Mouse (Mus musculus): ENCODE results near the gene Asic2.

Asic2 gene

GRCm38 (mm10) chr11:81597601-81598000, 370.7 kb downstream of the Asic2 start:
- DNase-seq = no peak

DNA sequence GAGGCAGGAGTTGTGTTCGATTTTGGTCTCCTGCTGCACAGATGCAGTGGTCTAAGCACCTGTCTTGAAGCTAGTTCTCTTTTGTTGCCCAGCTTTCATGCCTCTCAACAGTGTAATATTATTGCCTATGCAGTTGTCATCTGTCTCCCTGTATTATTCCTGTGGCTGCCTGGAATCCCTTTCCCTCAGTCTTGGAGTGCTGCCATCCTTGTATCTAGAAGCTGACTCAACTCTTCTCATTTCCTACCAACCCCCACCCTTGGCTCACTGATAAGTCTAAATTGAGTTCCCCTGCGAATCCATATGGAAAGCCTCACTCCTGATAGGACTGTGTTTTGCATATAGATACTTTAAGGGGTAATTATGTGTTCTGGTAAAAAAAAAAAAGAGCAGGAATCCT, 373.0 kb downstream of the Asic2 start:
- DNase-seq = no peak

DNA sequence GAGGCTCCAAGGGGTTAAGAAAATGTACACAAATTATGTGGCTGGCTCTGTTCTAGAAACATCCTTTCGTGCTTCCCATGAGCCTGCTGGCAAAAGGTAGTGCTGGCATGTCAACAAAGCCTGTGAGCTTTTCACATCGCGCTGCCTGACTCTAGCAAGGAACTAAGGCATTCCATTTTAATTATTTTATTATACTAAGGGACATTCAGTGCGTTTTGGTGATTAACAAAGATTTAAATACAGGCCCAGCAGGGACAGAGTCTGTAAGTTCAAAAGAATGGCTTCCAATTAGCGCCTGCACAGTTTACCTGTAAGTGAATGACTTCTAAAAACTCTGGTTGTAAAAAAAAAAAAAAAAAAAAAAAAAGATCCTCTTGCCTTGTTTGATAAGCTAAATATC, 375.5 kb downstream of the Asic2 start:
- no peak for DNase-seq

DNA sequence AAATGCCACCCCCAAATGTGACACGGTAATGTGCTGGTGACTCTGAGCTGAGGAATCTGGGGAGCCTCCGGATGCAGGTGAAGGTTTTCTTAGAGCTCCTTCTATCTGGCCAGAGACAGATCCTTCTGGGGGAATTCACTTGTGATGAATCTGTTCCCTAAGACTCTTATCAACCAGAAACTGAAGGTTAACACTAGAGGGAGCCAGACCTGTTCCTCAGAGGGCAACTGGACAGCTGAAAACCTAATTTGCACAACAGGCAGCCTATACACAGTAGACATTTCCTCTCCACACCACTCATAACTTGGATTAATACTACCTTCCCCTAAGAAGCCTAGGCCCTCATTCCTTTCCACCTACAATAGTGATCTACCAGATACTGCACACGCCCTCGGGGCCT, 377.3 kb downstream of the Asic2 start:
- peak; percentile 57 for DNase-seq

DNA sequence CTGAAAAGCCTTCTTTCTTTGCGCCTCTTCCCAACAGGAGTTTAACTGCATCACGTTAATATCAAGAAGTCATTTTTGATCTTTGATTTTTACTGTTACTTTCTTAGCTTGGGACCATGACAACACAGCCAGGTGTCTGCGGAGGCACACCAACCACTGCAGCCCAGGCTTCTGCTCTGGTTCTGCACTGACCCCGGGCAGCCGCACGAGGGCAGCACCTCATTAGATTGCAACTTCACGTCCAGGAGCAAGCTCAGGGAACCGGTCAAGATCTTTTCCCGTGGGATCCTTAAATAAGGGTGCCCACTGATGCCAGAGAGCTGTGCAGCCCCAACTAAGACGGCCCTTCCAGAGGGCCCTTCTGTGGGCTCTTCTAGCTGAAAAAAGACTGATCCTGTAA, 379.6 kb downstream of the Asic2 start:
- DNase-seq = peak; percentile 68

GRCm38 (mm10) chr11:81587942-81588341, 380.3 kb downstream of the Asic2 start:
- DNase-seq = peak; percentile 38

GRCm38 (mm10) chr11:81587114-81587513, 381.1 kb downstream of the Asic2 start:
- no peak for DNase-seq

DNA sequence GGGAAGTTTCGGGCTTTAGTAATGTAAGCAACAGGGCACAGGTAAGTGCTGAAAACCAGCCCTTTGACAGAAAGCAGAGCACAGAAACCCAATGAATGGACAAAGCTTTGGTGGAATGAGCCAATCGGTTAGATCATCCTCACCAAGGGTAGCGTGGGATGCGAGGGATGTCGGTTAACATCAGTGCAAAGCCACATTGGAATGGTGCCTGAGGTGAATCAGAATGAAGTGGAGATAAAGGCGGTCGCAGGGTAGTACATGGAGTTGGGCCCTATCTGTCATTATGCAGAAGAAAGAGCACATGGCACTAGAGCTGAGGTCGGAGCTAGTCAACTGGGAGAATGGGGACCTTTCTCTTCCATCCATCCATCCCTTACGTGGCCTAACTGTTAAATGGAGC, 383.8 kb downstream of the Asic2 start:
- peak; percentile 36 for DNase-seq

GRCm38 (mm10) chr11:81583195-81583594, 385.1 kb downstream of the Asic2 start:
- DNase-seq = no peak

- DNase-seq = no peak
Observed at GRCm38 (mm10) chr11:81582161-81582560, 386.1 kb downstream of the Asic2 start.

- no peak for DNase-seq
Observed at GRCm38 (mm10) chr11:81579753-81580152, 388.5 kb downstream of the Asic2 start.

- DNase-seq = no peak
Observed at GRCm38 (mm10) chr11:81570406-81570805, 397.9 kb downstream of the Asic2 start.

DNA sequence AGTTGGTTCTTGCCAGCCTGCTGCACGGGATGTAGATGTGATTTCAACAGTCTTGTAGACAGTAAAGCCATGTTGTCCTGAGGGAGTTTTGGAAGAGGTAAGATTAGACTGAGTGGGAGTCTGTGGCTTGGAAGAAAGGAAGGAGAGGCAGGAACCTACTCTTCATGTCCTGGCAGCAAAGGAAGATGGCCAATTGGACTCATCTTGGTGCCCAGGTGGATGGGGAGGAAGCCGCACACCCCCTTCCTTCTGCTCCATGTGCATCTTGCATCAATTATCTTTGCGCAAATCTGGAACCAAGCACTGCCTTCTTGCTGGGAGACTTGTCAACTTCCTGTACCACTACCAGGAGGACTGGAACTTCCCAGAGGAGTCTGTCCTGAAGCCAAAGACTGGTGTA, 403.4 kb downstream of the Asic2 start:
- DNase-seq = no peak

DNA sequence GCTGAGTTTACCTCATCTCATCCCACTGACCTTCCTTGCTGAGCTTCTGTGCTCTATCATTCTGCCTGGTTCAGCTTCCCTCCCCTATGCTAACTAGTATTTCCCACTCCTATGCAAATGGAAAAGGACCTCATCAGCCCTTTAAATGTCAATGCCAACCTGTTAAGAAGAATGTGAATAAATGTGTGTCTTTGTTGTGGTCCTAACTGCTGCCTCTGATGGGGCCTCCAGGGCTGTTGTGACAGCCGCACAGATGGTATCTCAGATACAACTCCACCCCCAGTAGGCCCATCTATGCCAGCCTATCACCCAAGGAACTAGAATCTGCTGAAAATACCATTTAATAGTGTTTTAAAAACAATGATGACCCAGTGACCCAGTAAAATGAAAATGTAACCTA, 407.9 kb downstream of the Asic2 start:
- DNase-seq = no peak

DNA sequence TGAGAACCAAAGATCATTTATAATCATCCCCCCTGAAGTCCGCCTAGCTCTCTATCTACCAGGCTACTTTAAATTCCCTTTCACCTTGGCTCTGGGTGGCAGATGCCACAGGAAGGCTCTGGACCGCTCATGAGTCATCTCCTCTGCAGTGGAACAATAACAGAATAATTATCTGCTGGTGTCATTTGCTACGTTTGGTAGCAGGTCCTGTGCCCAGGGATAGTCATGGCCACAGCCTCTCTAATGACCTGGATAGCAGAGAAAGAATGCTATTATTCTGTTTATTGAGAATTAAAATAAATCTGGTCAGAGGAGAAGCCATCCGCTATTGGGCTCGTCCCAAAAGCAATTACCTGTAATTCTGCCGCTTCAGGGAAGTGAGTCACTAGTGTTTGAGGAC, 425.1 kb downstream of the Asic2 start:
- no peak for DNase-seq

DNA sequence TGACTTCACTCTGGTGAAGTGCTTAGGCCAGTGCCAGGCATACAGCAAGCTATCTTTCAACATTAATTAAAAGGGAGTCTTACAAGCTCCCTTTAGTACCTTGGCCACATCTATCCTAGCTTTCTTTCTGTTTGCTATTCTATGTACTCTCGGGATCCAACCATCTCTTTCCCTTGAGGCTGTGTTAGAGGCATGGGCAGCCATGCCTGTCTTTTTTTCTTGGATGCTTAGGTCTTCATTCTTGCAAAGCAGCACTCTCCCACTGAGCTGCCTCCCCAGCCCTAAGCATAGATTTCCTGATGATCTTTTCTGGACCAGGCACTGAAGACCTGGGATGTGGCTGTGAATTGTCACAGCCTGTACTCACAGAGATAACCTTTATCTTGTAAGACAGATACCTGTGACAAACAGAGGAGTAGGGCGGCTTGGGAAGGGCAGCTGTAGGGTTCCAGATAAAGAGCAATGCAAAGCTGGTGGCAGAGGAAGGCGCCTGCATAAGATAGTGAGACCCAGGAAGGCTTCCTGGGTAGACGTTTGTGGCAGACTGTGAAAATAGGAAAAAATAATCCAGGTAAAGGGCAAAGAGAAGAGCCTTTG, 433.0 kb downstream of the Asic2 start:
- DNase-seq = no peak

DNA sequence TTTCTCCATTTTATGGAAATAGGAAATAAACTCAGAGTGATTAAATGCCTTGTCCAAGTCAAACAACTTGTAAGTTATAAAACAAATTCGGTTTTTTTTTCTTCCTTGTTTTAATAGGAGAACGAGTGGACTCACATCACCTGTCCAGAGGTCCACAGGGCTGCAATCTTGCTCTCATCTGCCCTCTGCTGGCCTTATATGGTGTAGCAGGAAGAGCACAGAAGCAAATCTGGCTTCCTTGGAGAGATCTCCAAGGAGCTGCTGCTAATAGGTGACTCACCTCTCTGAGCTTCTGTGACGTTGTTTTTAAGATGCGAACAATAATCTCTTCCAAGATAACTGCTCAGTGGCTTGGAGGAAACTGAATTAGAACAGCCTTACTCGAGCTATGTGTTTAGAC, 433.6 kb downstream of the Asic2 start:
- DNase-seq = peak; percentile 61

DNA sequence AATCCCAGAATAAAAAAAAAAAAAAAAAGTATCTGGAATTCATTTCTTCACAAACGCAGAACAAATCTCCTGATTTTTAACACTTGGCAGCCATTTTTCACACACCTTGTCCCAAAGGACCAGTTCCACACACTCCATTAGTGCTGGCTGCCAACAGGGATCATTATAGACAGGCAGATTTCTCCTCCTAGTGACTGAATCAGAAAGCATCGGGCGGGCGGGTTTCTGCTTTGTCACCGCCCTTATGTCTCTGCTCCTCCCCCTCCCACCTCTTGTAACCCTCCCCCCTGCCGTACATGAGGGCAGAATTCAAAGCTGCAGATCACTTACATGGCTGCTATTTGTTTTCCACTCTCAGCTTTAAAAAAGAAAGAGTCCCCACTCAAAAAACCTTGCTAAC, 436.4 kb downstream of the Asic2 start:
- DNase-seq = peak; percentile 28

GRCm38 (mm10) chr11:81522927-81523326, 445.3 kb downstream of the Asic2 start:
- no peak for DNase-seq

- no peak for DNase-seq
Observed at GRCm38 (mm10) chr11:81521881-81522280, 446.4 kb downstream of the Asic2 start.

- DNase-seq = peak; percentile 44
Observed at GRCm38 (mm10) chr11:81518001-81518955, 450.0 kb downstream of the Asic2 start.

DNA sequence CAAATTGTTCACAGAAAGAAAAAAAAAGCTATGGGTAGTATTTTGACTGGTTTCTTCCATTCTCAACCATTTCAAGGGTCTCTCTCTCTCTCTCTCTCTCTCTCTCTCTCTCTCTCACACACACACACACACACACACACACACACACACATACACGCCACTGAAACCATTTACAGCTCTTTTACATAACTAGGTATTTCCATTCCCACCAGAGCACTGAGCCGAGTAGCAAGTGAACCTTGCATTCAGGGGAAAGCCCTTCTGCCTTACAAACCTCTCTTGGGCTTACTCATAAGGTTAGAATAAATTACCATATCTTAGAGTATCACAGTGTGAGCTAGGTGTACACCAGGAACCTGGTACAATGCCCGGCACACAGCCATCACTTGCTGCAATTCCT, 452.5 kb downstream of the Asic2 start:
- DNase-seq = no peak

GRCm38 (mm10) chr11:81512434-81512833, 455.8 kb downstream of the Asic2 start:
- DNase-seq = no peak

DNA sequence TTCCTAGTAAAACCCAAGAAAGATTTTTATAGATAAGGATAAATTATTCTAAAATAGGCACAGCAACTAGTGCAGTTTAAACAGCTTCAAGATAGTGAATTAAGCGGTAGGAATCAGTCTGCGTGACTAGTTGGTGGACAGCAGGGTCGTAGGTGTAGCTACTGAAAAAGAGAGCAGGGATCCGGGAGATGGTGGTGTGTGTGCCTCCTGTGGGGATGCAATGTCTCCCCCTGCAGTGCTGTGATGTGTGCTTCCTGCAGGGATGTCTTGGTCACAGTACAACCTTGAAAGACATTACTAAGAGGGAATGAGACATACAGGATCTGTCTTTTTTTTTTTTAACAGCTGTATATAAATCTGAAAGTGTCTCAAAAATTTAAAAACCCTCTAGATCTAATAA, 456.9 kb downstream of the Asic2 start:
- no peak for DNase-seq

Data from retina, postnatal 1 day (tissue).